Mouse (Mus musculus) midbrain, embryonic 11.5 days (tissue): ENCODE results near the gene Rhox2c. TPM values are rescaled to one million over a fixed set of nuclear protein-coding genes. Genes with fewer than 3 reads are reported as not detected.
"Not testable (repeated sequence)": the region's sequence is repeated elsewhere in the genome, so short reads cannot be mapped to it uniquely, and the experiment has no call there.

ENCODE experiments used
- ATAC-seq: fragments of 200-750 bp; cut with Nextera tagmentation; 2 replicates; pipeline ENCODE4 v1.8.0; 2017; ENCODE audit warnings: moderate TSS enrichment, moderate library complexity; ENCODE audit not compliant: low FRiP score
- DNase-seq: peaks from one replicate; pipeline ENCODE4 v3.0.0; 2015; ENCODE audit warnings: low spot score; ENCODE audit errors: missing footprints
- H3K27ac ChIP-seq: fragments of 300-500 bp; sonication (generic); 2 replicates; pipeline ENCODE4 v1.5.1; 2014; ENCODE audit warnings: low read depth, low read length
- H3K27me3 ChIP-seq: fragments of 300-500 bp; sonication (generic); 2 replicates; pipeline ENCODE4 v1.6.1; 2014; ENCODE audit warnings: mild to moderate bottlenecking, low read length, moderate library complexity, mixed read lengths; ENCODE audit not compliant: control insufficient read depth, insufficient read depth
- H3K36me3 ChIP-seq: fragments of 300-500 bp; sonication (generic); 2 replicates; pipeline ENCODE4 v1.6.1; 2014; ENCODE audit warnings: mild to moderate bottlenecking, low read length, moderate library complexity, mixed read lengths; ENCODE audit not compliant: control insufficient read depth, insufficient read depth
- H3K4me1 ChIP-seq: fragments of 300-500 bp; sonication (generic); 2 replicates; pipeline ENCODE4 v1.6.1; 2014; ENCODE audit warnings: low read length; ENCODE audit not compliant: control insufficient read depth, insufficient read depth
- H3K4me2 ChIP-seq: fragments of 300-500 bp; sonication (generic); 2 replicates; pipeline ENCODE4 v1.6.1; 2014; ENCODE audit warnings: mild to moderate bottlenecking, moderate library complexity
- H3K4me3 ChIP-seq: fragments of 300-500 bp; sonication (generic); 2 replicates; pipeline ENCODE4 v1.5.1; 2014; ENCODE audit warnings: low read depth, low read length
- H3K9ac ChIP-seq: fragments of 300-500 bp; sonication (generic); 2 replicates; pipeline ENCODE4 v1.6.1; 2014; ENCODE audit warnings: low read length
- H3K9me3 ChIP-seq: fragments of 300-500 bp; sonication (generic); 2 replicates; pipeline ENCODE4 v1.6.1; 2016; ENCODE audit warnings: low read length; ENCODE audit not compliant: control insufficient read depth
- WGBS: fragments of 180-500 bp; shearing (Covaris S2); extraction: QIAGEN DNeasy Blood & Tissue Kit; methylation state at CpG from one replicate; pipeline ENCODE4 v1.1.7; 2014; 5-methylcytosine and 5-hydroxymethylcytosine counted together
- polyA plus RNA-seq: library from polyadenylated mRNA; unstranded; fragments of >200 nt; fragmentation: Nextera tagmentation; extraction: Ambion mirVana; gene quantifications from 2 replicates; pipeline ENCODE4 v1.2.1, GENCODE M21; 2014

Rhox2c gene
- polyA plus RNA-seq, result 0.67 and 1.3 TPM in 2 replicates

DNA sequence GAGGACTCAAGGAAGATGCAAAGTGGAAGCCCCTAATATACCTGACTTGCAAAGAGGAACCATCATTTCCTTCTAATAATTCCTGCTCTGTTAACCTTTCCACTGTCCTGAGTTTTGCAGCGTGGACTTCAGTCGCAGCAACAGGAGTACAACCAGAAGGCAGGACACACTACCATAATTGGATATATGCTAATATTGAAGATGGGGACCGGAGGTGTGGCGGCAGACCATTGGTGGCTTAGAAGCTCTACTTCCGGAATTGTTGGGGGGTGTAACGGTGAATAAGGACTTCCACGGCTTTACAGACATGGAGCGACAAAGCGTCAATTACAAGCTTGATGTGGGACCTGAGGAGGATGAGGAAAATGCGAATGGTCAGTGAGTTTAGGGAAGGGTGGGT, at the start of gene Rhox2c:
TSS of gene Rhox2c (plus strand) at position 301 of the 400 bp plus-strand sequence.
- ATAC-seq, H3K4me2 ChIP-seq, H3K27me3 ChIP-seq, DNase-seq, H3K36me3 ChIP-seq, H3K9ac ChIP-seq, H3K9me3 ChIP-seq, H3K4me1 ChIP-seq, H3K4me3 ChIP-seq, H3K27ac ChIP-seq: not testable (repeated sequence)
- WGBS, result 97% methylated on average over 7 of the region's 10 CpGs

DNA sequence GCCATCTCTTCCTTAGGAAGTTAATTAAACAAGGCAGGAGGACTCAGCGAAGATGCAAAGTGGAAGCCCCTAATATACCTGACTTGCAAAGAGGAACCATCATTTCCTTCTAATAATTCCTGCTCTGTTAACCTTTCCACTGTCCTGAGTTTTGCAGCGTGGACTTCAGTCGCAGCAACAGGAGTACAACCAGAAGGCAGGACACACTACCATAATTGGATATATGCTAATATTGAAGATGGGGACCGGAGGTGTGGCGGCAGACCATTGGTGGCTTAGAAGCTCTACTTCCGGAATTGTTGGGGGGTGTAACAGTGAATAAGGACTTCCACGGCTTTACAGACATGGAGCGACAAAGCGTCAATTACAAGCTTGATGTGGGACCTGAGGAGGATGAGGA, 41.7 kb upstream of the Rhox2c start, which contains the start of gene Rhox2b:
TSS of gene Rhox2b (plus strand) at position 301 of the 400 bp plus-strand sequence.
- H3K4me3 ChIP-seq, H3K4me1 ChIP-seq, H3K36me3 ChIP-seq, H3K9ac ChIP-seq, H3K4me2 ChIP-seq, H3K27ac ChIP-seq, H3K9me3 ChIP-seq, H3K27me3 ChIP-seq, DNase-seq, ATAC-seq: not testable (repeated sequence)
- no CpG with 5 or more reads among the region's 9 CpGs for WGBS

DNA sequence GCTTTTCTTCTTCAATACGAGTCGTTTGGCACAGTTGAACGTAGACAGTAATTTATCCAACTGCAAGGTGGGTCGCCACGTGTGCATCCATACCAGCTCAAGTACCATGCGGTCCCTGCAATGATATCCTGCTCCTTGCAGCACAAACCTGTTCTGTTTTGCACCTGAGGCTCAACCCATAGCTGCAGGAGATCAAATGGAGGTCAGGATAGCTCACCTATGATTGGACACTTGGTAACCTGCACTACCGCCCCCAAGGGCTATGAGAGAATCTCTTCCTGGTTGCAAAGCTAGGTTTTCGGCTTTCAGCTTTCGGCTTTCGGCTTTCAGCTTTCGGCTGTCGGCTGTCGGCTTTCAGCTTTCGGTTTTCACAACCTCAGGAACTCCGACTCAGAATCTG, 21.3 kb upstream of the Rhox2c start, which contains the start of gene Rhox4b:
TSS of gene Rhox4b (plus strand) at position 301 of the 400 bp plus-strand sequence.
- not testable (repeated sequence) for ATAC-seq, H3K27me3 ChIP-seq, H3K4me3 ChIP-seq, DNase-seq, H3K9ac ChIP-seq, H3K27ac ChIP-seq, H3K4me1 ChIP-seq, H3K4me2 ChIP-seq, H3K9me3 ChIP-seq, H3K36me3 ChIP-seq
- 89% methylated on average over 14 of the region's 15 CpGs for whole genome bisulfite sequencing

DNA sequence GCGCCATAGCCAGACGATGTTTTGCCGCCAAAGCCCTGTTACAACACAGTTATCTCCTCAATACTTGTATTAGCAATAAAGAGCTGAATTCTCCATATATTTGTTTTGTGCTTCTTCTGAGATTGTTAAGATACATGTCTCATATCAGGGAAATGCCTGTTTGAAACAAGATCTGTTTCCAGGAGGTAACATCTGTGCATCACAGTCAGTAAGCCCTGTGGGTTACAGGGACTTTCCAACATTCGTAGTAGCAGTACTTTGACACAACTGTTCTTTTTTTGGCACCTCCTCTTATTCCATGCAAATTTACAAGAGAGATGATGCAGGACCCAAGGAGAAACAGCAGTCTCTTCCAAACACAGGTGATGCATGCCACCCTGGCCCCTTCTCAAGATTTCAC, 4.8 kb downstream of the Rhox2c start, which contains the start of gene Rhox3c:
TSS of gene Rhox3c (plus strand) at position 301 of the 400 bp plus-strand sequence.
- H3K4me1 ChIP-seq, H3K36me3 ChIP-seq, H3K27ac ChIP-seq, DNase-seq, H3K9me3 ChIP-seq, H3K9ac ChIP-seq, H3K4me2 ChIP-seq, H3K4me3 ChIP-seq, H3K27me3 ChIP-seq, ATAC-seq: not testable (repeated sequence)
- 93% methylated on average over 3 of the region's 4 CpGs for WGBS

DNA sequence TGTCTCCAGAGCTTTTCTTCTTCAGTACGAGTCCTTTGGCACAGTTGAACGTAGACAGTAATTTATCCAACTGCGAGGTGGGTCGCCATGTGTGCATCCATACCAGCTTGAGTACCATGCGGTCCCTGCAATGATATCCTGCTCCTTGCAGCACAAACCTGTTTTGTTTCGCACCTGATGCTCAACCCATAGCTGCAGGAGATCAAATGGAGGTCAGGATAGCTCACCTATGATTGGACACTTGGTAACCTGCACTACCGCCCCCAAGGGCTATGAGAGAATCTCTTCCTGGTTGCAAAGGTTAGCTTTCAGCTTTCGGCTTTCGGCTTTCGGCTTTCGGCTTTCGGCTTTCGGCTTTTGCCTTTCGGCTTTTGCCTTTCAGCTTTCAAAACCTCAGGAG, 26.6 kb downstream of the Rhox2c start, which contains the start of gene Rhox4c:
TSS of gene Rhox4c (plus strand) at position 301 of the 400 bp plus-strand sequence.
- H3K9me3 ChIP-seq, H3K27me3 ChIP-seq, ATAC-seq, H3K9ac ChIP-seq, H3K4me2 ChIP-seq, H3K4me3 ChIP-seq, H3K4me1 ChIP-seq, H3K27ac ChIP-seq, DNase-seq, H3K36me3 ChIP-seq: not testable (repeated sequence)
- WGBS, result 93% methylated on average over 14 of the region's 14 CpGs

DNA sequence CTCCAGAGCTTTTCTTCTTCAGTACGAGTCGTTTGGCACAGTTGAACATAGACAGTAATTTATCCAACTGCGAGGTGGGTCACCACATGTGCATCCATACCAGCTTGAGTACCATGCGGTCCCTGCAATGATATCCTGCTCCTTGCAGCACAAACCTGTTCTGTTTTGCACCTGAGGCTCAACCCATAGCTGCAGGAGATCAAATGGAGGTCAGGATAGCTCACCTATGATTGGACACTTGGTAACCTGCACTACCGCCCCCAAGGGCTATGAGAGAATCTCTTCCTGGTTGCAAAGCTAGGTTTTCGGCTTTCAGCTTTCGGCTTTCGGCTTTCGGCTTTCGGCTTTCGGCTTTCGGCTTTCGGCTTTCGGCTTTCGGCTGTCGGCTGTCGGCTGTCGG, 60.6 kb downstream of the Rhox2c start, which contains the start of gene Rhox4d:
TSS of gene Rhox4d (plus strand) at position 301 of the 400 bp plus-strand sequence.
- not testable (repeated sequence) for H3K36me3 ChIP-seq, DNase-seq, H3K9me3 ChIP-seq, H3K4me2 ChIP-seq, ATAC-seq, H3K4me1 ChIP-seq, H3K27ac ChIP-seq, H3K27me3 ChIP-seq, H3K4me3 ChIP-seq, H3K9ac ChIP-seq
- 93% methylated on average over 16 of the region's 18 CpGs for WGBS

Other genes starting within 250 kb of the Rhox2c start
- gene Gm9, start 242.6 kb upstream of the Rhox2c start, polyA plus RNA-seq, result not detected in 2 replicates
- not detected in 2 replicates for gene Rhox1, start 231.4 kb upstream of the Rhox2c start, polyA plus RNA-seq
- gene Rhox2a, start 208.7 kb upstream of the Rhox2c start, polyA plus RNA-seq, result 0.51 TPM in 1 of 2 replicates, not detected in the other
- gene Rhox3a, start 203.8 kb upstream of the Rhox2c start, polyA plus RNA-seq, result not detected in 2 replicates
- gene Rhox4a, start 188.3 kb upstream of the Rhox2c start, polyA plus RNA-seq, result not detected in 2 replicates
- not detected in 2 replicates for gene Rhox3a2, start 73.7 kb upstream of the Rhox2c start, polyA plus RNA-seq
- 0.18 and 0.43 TPM in 2 replicates for gene Rhox4a2, start 62.8 kb upstream of the Rhox2c start, polyA plus RNA-seq
- gene Rhox2b, start 41.6 kb upstream of the Rhox2c start, polyA plus RNA-seq, result 0.33 TPM in 1 of 2 replicates, not detected in the other
- gene Rhox4b, start 21.2 kb upstream of the Rhox2c start, polyA plus RNA-seq, result 0.18 TPM in 1 of 2 replicates, not detected in the other
- gene Rhox3c, start 4.9 kb downstream of the Rhox2c start, polyA plus RNA-seq, result not detected in 2 replicates
- not detected in 2 replicates for gene Rhox4c, start 26.7 kb downstream of the Rhox2c start, polyA plus RNA-seq
- not detected in 2 replicates for gene Rhox2d, start 39.7 kb downstream of the Rhox2c start, polyA plus RNA-seq
- gene Rhox4d, start 60.7 kb downstream of the Rhox2c start, polyA plus RNA-seq, result not detected in 2 replicates
- not detected in 2 replicates for gene Rhox2e, start 76.8 kb downstream of the Rhox2c start, polyA plus RNA-seq
- gene Rhox3e, start 88.3 kb downstream of the Rhox2c start, polyA plus RNA-seq, result not detected in 2 replicates
- gene Rhox4e, start 103.7 kb downstream of the Rhox2c start, polyA plus RNA-seq, result not detected in 2 replicates
- 0.33 TPM in 1 of 2 replicates, not detected in the other for gene Rhox2f, start 117.7 kb downstream of the Rhox2c start, polyA plus RNA-seq
- not detected in 2 replicates for gene Rhox3f, start 127.3 kb downstream of the Rhox2c start, polyA plus RNA-seq
- gene Rhox4f, start 154.0 kb downstream of the Rhox2c start, polyA plus RNA-seq, result not detected in 2 replicates
- gene Rhox3g, start 174.9 kb downstream of the Rhox2c start, polyA plus RNA-seq, result not detected in 2 replicates
- not detected in 2 replicates for gene Rhox2g, start 189.8 kb downstream of the Rhox2c start, polyA plus RNA-seq
- 0.15 TPM in 1 of 2 replicates, not detected in the other for gene Rhox4g, start 197.6 kb downstream of the Rhox2c start, polyA plus RNA-seq
- gene Rhox3h, start 215.1 kb downstream of the Rhox2c start, polyA plus RNA-seq, result not detected in 2 replicates
- gene Rhox2h, start 219.6 kb downstream of the Rhox2c start, polyA plus RNA-seq, result not detected in 2 replicates